Mouse (Mus musculus) stomach, postnatal 0 days (tissue): ENCODE data around the gene Ap4m1. TPM values are rescaled to one million over a fixed set of nuclear protein-coding genes. Genes with fewer than 3 reads are reported as not detected.
A peak's percentile ranks its signal among the peaks of the same experiment; 100 is the strongest.

ENCODE experiments used
- ATAC-seq: fragments of 200-750 bp; cut with Nextera tagmentation; 2 replicates; pipeline ENCODE4 v1.8.0; 2017; ENCODE audit not compliant: low FRiP score, low TSS enrichment
- DNase-seq: peaks from one replicate; pipeline ENCODE4 v3.0.0-alpha.2; 2016; ENCODE audit warnings: low spot score
- H3K27ac ChIP-seq: fragments of 300-500 bp; sonication (generic); replicated peaks from 2 replicates; pipeline ENCODE4 v1.5.1; 2014; ENCODE audit warnings: mild to moderate bottlenecking, control low read depth
- H3K27me3 ChIP-seq: fragments of 300-500 bp; sonication (generic); 2 replicates; pipeline ENCODE4 v1.6.1; 2014; ENCODE audit warnings: low read length; ENCODE audit not compliant: control insufficient read depth, insufficient read depth
- H3K36me3 ChIP-seq: fragments of 300-500 bp; sonication (generic); 2 replicates; pipeline ENCODE4 v1.6.1; 2014; ENCODE audit warnings: low read length, mixed read lengths; ENCODE audit not compliant: control insufficient read depth, insufficient read depth
- H3K4me1 ChIP-seq: fragments of 300-500 bp; sonication (generic); replicated peaks from 2 replicates; pipeline ENCODE4 v1.6.1; 2014; ENCODE audit warnings: antibody characterized with exemption; ENCODE audit not compliant: control insufficient read depth, insufficient read depth
- H3K4me2 ChIP-seq: fragments of 300-500 bp; sonication (generic); replicated peaks from 2 replicates; pipeline ENCODE4 v1.6.1; 2014; ENCODE audit warnings: low read depth, mild to moderate bottlenecking, control low read depth, moderate library complexity
- H3K4me3 ChIP-seq: fragments of 300-500 bp; sonication (generic); 2 replicates; pipeline ENCODE4 v1.5.1; 2014; ENCODE audit warnings: low read depth, low read length, control low read depth
- H3K9ac ChIP-seq: fragments of 300-500 bp; sonication (generic); 2 replicates; pipeline ENCODE4 v1.6.1; 2014; ENCODE audit warnings: mild to moderate bottlenecking, low read length, control low read depth, mixed read lengths
- H3K9me3 ChIP-seq: fragments of 300-500 bp; sonication (generic); 2 replicates; pipeline ENCODE4 v1.6.1; 2016; ENCODE audit warnings: low read length; ENCODE audit not compliant: control insufficient read depth
- CTCF ChIP-seq: IDR thresholded peaks from 2 replicates; pipeline ENCODE4 v1.5.1; 2016; ENCODE audit warnings: antibody characterized with exemption, low read depth, mild to moderate bottlenecking, moderate library complexity
- EP300 ChIP-seq: optimal IDR thresholded peaks from 2 replicates; pipeline ENCODE3; 2016; ENCODE audit warnings: antibody characterized with exemption
- WGBS: fragments of 180-500 bp; shearing (Covaris S2); extraction: QIAGEN DNeasy Blood & Tissue Kit; methylation state at CpG from one replicate; pipeline ENCODE4 v1.1.7; 2014; 5-methylcytosine and 5-hydroxymethylcytosine counted together
- polyA plus RNA-seq: library from polyadenylated mRNA; unstranded; fragments of >200 nt; fragmentation: Nextera tagmentation; extraction: Ambion mirVana; gene quantifications from 2 replicates; pipeline ENCODE4 v1.2.1, GENCODE M21; 2015

Gene Ap4m1
- polyA plus RNA-seq, 1 experiment from 2014 or later = 9.3 TPM

DNA sequence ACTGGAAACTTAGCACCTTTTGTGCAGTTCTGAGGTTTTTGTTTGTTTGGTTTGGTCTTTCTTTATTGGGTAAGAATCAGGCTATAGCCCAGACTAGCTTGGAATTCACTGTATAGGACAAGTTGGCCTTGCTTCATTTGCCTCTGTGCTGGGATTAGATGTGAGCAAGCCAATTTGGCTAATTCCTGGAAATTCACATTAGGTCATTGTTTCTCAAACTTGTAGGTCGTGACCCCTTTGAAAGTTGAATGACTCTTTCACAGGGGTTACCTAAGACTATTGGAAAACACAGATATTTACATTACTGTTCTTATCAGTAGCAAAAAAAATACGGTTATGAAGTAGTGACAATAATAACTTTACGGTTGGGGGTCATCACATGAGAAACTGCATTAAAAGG is 17.4 kb upstream of the Ap4m1 start:
- Histone ChIP-seq H3K4me2 (peak overlapping the region; percentile 64), H3K9ac (peak overlapping the region; percentile 89; the same call in 1 of the 2 replicates), H3K36me3 (peaks cover 11% of the 10 kb centered on the region), H3K4me1 (no peaks in the 10 kb centered on the region), H3K4me3 (peak overlapping the region; percentile 71; the same call in 1 of the 2 replicates), H3K27ac (no peak overlapping the region), H3K27me3 (no peaks in the 10 kb centered on the region), H3K9me3 (no peaks in the 10 kb centered on the region)
- 59% methylated on average over 3 of the region's 3 CpGs for whole genome bisulfite sequencing
- TF ChIP-seq CTCF = no peak
- no peak for TF ChIP-seq EP300
- ATAC-seq = no peak
- DNase-seq = no peak

DNA sequence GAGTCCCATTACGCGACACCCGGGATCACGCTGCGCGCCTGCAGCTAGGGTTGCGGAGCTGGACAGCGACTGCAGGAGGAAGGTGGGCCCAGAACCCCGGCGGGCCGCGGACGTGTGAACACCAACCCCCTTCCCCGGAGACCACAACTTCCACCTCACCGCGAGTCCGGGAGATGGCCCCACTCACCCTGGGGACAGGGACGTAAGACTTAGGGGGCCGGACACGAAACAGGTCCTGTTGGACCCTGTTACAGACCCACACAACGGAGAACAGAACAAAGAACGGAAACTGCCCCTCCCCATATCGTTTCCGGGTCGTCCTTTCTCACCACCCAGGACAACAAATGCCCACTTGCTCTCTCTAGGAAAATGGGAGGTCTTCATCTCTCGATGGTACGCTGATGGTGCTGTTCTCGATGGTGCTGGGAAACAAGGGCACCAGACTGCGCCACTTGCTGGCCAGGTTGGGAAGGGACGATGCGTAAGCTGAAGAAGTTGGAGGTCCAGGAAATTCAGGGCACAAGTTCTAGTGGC is 16.3 kb upstream of the Ap4m1 start, which contains the start of gene Zfp113:
Gene Zfp113 (minus strand): TSS at position 302 of the 534 bp plus-strand sequence.
- Histone ChIP-seq H3K9ac (peak within 1 kb of the TSS; percentile 89), H3K4me3 (peak within 1 kb of the TSS; percentile 71), H3K4me1 (no peaks in the 10 kb centered on the region), H3K27ac (peak within 1 kb of the TSS; percentile 93), H3K36me3 (peaks cover 8% of the 10 kb centered on the region), H3K9me3 (no peaks in the 10 kb centered on the region), H3K4me2 (peak within 1 kb of the TSS; percentile 64), H3K27me3 (no peaks in the 10 kb centered on the region)
- peak; percentile 91 for DNase-seq
- WGBS = under 1% methylated on average over 31 of the region's 31 CpGs
- peak; percentile 96 for TF ChIP-seq CTCF
- TF ChIP-seq EP300 = no peak
- peak; percentile 98 for ATAC-seq

DNA sequence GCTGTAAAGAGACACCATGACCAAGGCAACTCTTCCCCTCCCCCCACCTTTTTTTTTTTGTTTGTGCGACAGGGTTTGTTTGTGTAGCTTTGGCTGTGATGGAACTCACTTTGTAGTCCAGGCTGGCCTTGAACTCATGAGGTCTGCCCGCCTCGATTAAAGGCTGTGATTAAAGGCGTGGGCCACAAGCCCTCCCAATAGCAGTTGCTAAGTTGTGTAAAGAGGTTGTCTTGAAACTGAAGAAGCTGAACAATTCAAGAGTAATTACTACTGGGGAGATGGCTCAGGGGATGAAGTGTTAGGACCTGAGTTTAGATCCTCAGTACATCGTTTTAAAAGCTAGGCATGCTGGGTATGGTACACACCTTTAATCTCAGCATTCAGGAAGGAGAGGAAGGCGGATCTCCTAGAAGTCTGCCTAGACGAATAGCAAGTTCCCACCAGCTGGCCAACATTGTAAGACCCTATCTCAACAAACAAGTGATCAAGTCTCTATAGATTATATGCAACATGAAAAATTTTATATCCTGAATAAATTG is 11.5 kb upstream of the Ap4m1 start:
- DNase-seq = no peak
- H3K36me3 ChIP-seq = peaks cover 17% of the 10 kb centered on the region; the same call in 1 of the 2 replicates
- H3K4me2 ChIP-seq = peak overlapping the region; percentile 67
- H3K27me3 ChIP-seq = no peaks in the 10 kb centered on the region
- 0 out of 2 replicates have a peak, but pooled peaks cover 3% of the 10 kb centered on the region for H3K4me1 ChIP-seq
- no peaks in the 10 kb centered on the region for H3K9me3 ChIP-seq
- 63% methylated on average over 7 of the region's 7 CpGs for WGBS
- peak overlapping the region; percentile 49 for H3K4me3 ChIP-seq
- TF ChIP-seq CTCF (no peak), EP300 (no peak)
- ATAC-seq = no peak
- no peak overlapping the region; the same call in 1 of the 2 replicates for H3K9ac ChIP-seq
- 0 out of 2 replicates have a peak overlapping the region, but pooled peaks have one; percentile 30 for H3K27ac ChIP-seq

DNA sequence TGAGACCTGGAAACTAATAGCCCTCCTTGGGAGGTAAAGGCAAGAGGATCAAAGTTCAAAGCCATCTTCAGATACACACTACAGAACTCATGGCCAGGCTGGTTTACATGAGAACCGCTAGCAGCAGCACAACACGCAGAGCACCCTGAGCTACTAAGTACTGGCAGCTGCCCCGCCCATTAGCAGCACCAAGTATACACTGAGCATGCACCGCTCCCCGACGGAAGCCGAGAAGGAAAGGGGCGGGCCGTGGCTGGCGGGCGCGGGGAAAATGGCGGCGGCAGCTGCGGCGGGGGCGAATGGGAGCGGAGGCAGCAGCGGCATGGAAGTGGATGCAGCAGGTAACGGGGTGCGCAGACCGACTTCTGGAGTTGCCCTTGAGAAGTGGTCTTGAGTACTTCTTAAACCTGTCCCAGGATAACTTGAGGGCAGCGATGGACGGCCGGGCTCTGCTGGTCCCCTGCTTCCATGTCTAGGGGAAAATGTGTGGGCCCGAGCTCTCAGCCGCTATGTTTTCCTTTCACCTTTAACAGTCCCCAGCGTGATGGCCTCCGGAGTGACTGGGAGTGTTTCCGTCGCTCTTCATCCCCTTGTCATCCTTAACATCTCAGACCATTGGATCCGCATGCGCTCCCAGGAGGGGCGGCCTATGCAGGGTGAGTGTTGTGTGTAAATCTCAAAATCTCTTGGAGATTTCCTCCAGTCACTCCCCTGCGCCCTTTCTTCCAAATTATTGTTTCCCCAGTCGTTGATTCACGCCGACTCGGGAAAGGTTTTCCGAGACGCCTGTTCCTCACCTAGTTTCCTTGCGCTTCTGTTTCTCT is 10.7 kb upstream of the Ap4m1 start, which contains the start of gene Cops6:
Gene Cops6 (plus strand): TSS at position 230 of the 824 bp plus-strand sequence.
- Histone ChIP-seq H3K36me3 (peaks cover 21% of the 10 kb centered on the region), H3K9ac (peak within 1 kb of the TSS; percentile 57), H3K4me1 (0 out of 2 replicates have a peak, but pooled peaks cover 3% of the 10 kb centered on the region), H3K9me3 (no peaks in the 10 kb centered on the region), H3K27me3 (no peaks in the 10 kb centered on the region), H3K4me3 (peak within 1 kb of the TSS; percentile 49), H3K4me2 (peak within 1 kb of the TSS; percentile 67), H3K27ac (peak within 1 kb of the TSS; percentile 30)
- DNase-seq = peak; percentile 96
- WGBS = under 1% methylated on average over 40 of the region's 42 CpGs
- peak; percentile 29 for TF ChIP-seq CTCF
- no peak for TF ChIP-seq EP300
- peak; percentile 96 for ATAC-seq

DNA sequence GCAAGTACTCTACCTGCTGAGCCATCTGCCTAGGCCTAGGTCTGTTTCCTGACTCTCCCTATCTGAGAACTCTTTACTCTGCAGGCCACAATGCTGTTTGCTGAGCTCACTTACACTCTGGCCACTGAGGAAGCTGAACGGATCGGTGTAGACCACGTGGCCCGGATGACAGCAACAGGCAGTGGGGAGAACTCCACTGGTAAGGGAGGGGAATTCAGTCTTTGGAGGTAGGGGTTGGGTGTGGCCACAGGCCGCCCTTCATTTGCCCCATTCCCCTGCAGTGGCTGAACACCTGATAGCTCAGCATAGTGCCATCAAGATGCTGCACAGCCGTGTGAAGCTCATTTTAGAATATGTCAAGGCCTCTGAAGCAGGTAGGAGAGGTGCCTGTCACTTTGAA is 8.8 kb upstream of the Ap4m1 start:
- 47% methylated on average over 6 of the region's 6 CpGs for WGBS
- TF ChIP-seq CTCF = no peak
- TF ChIP-seq EP300 = no peak
- H3K4me3 ChIP-seq = no peak overlapping the region
- H3K9me3 ChIP-seq = no peaks in the 10 kb centered on the region
- no peaks in the 10 kb centered on the region for H3K27me3 ChIP-seq
- no peak overlapping the region for H3K9ac ChIP-seq
- DNase-seq = no peak
- 0 out of 2 replicates have a peak, but pooled peaks cover 3% of the 10 kb centered on the region for H3K4me1 ChIP-seq
- no peak overlapping the region for H3K27ac ChIP-seq
- H3K4me2 ChIP-seq = no peak overlapping the region
- peaks cover 32% of the 10 kb centered on the region for H3K36me3 ChIP-seq
- no peak for ATAC-seq
